In genomic region chr1:175867050-175867449, GRCm38 (mm10) we compare ENCODE assay signal across 33 mouse cellular contexts. TPM values are rescaled to one million over a fixed set of nuclear protein-coding genes. Genes with fewer than 3 reads are reported as not detected.
DNase-seq lines count a peak whose midpoint lies in the region; ATAC-seq and TF ChIP-seq lines count a peak whose summit lies in the region.
"Had no signal": no experiment of that assay in that cellular context is flagged by ENCODE, and none has a peak within 500 bp of the region (broad histone marks: within the 10 kb centered on the region; RNA-seq: fewer than 3 reads in every experiment).

No protein-coding gene starts in this region.

- H3K9ac ChIP-seq in hindbrain, embryonic 11.5 days (ENCODE audit: low read depth, low read length): no peak overlapping the region
- no peak overlapping the region for H3K9ac ChIP-seq in hindbrain, embryonic 16.5 days (ENCODE audit: low read depth, low read length)
- H3K9ac ChIP-seq in neural tube, embryonic 12.5 days: no peak overlapping the region
- no peak overlapping the region for H3K9ac ChIP-seq in midbrain, embryonic 16.5 days (ENCODE audit: low read depth, low read length)
- H3K9ac ChIP-seq: embryonic facial prominence, embryonic 12.5 days; heart, embryonic 15.5 days; limb, embryonic 12.5 days; liver, embryonic 15.5 days; lung, embryonic 14.5 days; neural tube, embryonic 15.5 days had no signal

- peak; percentile 75 for ATAC-seq in hindbrain, embryonic 11.5 days (ENCODE audit: low FRiP score)
- ATAC-seq in hindbrain, embryonic 16.5 days: no peak
- ATAC-seq in neural tube, embryonic 12.5 days (ENCODE audit: low FRiP score, low read depth): peak; percentile 30; the same call in 1 of the 2 replicates
- ATAC-seq in midbrain, embryonic 16.5 days: peak; percentile 43; the same call in 1 of the 2 replicates
- ATAC-seq: intestine, embryonic 16.5 days had no signal

- H3K4me3 ChIP-seq in hindbrain, embryonic 11.5 days (ENCODE audit: low read depth, low read length): no peak overlapping the region
- H3K4me3 ChIP-seq in hindbrain, embryonic 16.5 days (ENCODE audit: low read length): no peak overlapping the region
- H3K4me3 ChIP-seq in neural tube, embryonic 12.5 days: no peak overlapping the region
- no peak overlapping the region for H3K4me3 ChIP-seq in midbrain, embryonic 16.5 days (ENCODE audit: low read depth, low read length)
- H3K4me3 ChIP-seq: embryonic facial prominence, embryonic 12.5 days; heart, embryonic 10.5 days; heart, embryonic 15.5 days; left cerebral cortex, adult 2 months; limb, embryonic 12.5 days; liver, embryonic 15.5 days; neural tube, embryonic 15.5 days had no signal

- H3K4me1 ChIP-seq in hindbrain, embryonic 11.5 days (replicated peaks; ENCODE audit: control insufficient read depth, insufficient read depth, low read length): no peaks in the 10 kb centered on the region
- H3K4me1 ChIP-seq in hindbrain, embryonic 16.5 days (ENCODE audit: control insufficient read depth, insufficient read depth, low read depth, low read length): 0 out of 2 replicates have a peak, but pooled peaks cover under 1% of the 10 kb centered on the region
- H3K4me1 ChIP-seq in neural tube, embryonic 12.5 days: no peaks in the 10 kb centered on the region; the same call in 1 of the 2 replicates
- H3K4me1 ChIP-seq in midbrain, embryonic 16.5 days (ENCODE audit: control insufficient read depth, insufficient read depth, low read length): peaks cover 3% of the 10 kb centered on the region; the same call in 1 of the 2 replicates
- H3K4me1 ChIP-seq: embryonic facial prominence, embryonic 12.5 days; heart, embryonic 10.5 days; heart, embryonic 15.5 days; limb, embryonic 12.5 days had no signal

- WGBS in hindbrain, embryonic 11.5 days: 33% methylated on average over 1 of the region's 1 CpGs
- 14% methylated on average over 1 of the region's 1 CpGs for WGBS in hindbrain, embryonic 16.5 days
- WGBS in neural tube, embryonic 12.5 days: 41% methylated on average over 1 of the region's 1 CpGs
- WGBS in midbrain, embryonic 16.5 days: 29% methylated on average over 1 of the region's 1 CpGs

- no peaks in the 10 kb centered on the region for H3K9me3 ChIP-seq in hindbrain, embryonic 11.5 days (ENCODE audit: control insufficient read depth, low read length)
- H3K9me3 ChIP-seq in hindbrain, embryonic 16.5 days (ENCODE audit: control insufficient read depth, low read length): no peaks in the 10 kb centered on the region
- H3K9me3 ChIP-seq in neural tube, embryonic 12.5 days: no peaks in the 10 kb centered on the region
- no peaks in the 10 kb centered on the region for H3K9me3 ChIP-seq in midbrain, embryonic 16.5 days (replicated peaks; ENCODE audit: control insufficient read depth, low read length, poor library complexity, severe bottlenecking)
- H3K9me3 ChIP-seq: embryonic facial prominence, embryonic 12.5 days; G1E; heart, embryonic 10.5 days; heart, embryonic 15.5 days; limb, embryonic 12.5 days; liver, embryonic 15.5 days; neural tube, embryonic 15.5 days had no signal

- no peak for TF ChIP-seq POLR2A in brain, embryonic 14.5 days (IDR thresholded peaks at IDR 0.05; ENCODE audit: borderline replicate concordance, extremely low read depth, insufficient read depth, insufficient read length, poor library complexity, severe bottlenecking)

- H3K27me3 ChIP-seq in hindbrain, embryonic 11.5 days (ENCODE audit: control insufficient read depth, insufficient read depth, low read length): no peaks in the 10 kb centered on the region
- no peaks in the 10 kb centered on the region for H3K27me3 ChIP-seq in hindbrain, embryonic 16.5 days (replicated peaks; ENCODE audit: control insufficient read depth, insufficient read depth, low read length)
- no peaks in the 10 kb centered on the region for H3K27me3 ChIP-seq in neural tube, embryonic 12.5 days (replicated peaks)
- H3K27me3 ChIP-seq in midbrain, embryonic 16.5 days (ENCODE audit: control insufficient read depth, insufficient read depth, low read depth, low read length): no peaks in the 10 kb centered on the region
- H3K27me3 ChIP-seq: embryonic facial prominence, embryonic 12.5 days; heart, embryonic 15.5 days; limb, embryonic 12.5 days; liver, embryonic 15.5 days; neural tube, embryonic 15.5 days had no signal

- DNase-seq in hindbrain, embryonic 11.5 days (ENCODE audit: low spot score): peak; percentile 26
- DNase-seq in neural tube, embryonic 10.5 days (ENCODE audit: extremely low spot score, low spot score): no peak
- peak; percentile 33 for DNase-seq in brain, embryonic 14.5 days (ENCODE audit: low read depth)
- no peak for DNase-seq in layer of hippocampus, postnatal 14 days (ENCODE audit: low spot score in 2 of 2)
- no peak for DNase-seq in kidney, adult 9 months
- DNase-seq: gastrocnemius, postnatal 25 days; heart, adult 11 months; heart, postnatal 36 days; layer of hippocampus, adult 9-11 months; lung, postnatal 14 days had no signal

- H3K36me3 ChIP-seq in hindbrain, embryonic 11.5 days (ENCODE audit: control insufficient read depth, insufficient read depth, low read length): no peaks in the 10 kb centered on the region
- no peaks in the 10 kb centered on the region for H3K36me3 ChIP-seq in hindbrain, embryonic 16.5 days (ENCODE audit: control insufficient read depth, insufficient read depth, low read length)
- H3K36me3 ChIP-seq in neural tube, embryonic 12.5 days: no peaks in the 10 kb centered on the region
- H3K36me3 ChIP-seq in midbrain, embryonic 16.5 days (ENCODE audit: control insufficient read depth, insufficient read depth, low read length): no peaks in the 10 kb centered on the region
- H3K36me3 ChIP-seq: embryonic facial prominence, embryonic 12.5 days; G1E; heart, embryonic 10.5 days; heart, embryonic 15.5 days; limb, embryonic 12.5 days; liver, embryonic 15.5 days; neural tube, embryonic 15.5 days had no signal

- TF ChIP-seq CTCF in brain, embryonic 14.5 days (IDR thresholded peaks at IDR 0.05; ENCODE audit: borderline replicate concordance, extremely low read depth, insufficient read depth, insufficient read length): no peak

- no peak overlapping the region for H3K4me2 ChIP-seq in hindbrain, embryonic 11.5 days (replicated peaks; ENCODE audit: low read depth, low read length)
- no peak overlapping the region for H3K4me2 ChIP-seq in hindbrain, embryonic 16.5 days (ENCODE audit: low read length)
- H3K4me2 ChIP-seq in neural tube, embryonic 12.5 days (replicated peaks): no peak overlapping the region
- no peak overlapping the region for H3K4me2 ChIP-seq in midbrain, embryonic 16.5 days (ENCODE audit: low read length)
- H3K4me2 ChIP-seq: embryonic facial prominence, embryonic 12.5 days; heart, embryonic 15.5 days; limb, embryonic 12.5 days; liver, embryonic 15.5 days; lung, embryonic 14.5 days; neural tube, embryonic 15.5 days had no signal

- H3K27ac ChIP-seq in hindbrain, embryonic 11.5 days (ENCODE audit: low read depth, low read length): no peak overlapping the region
- no peak overlapping the region for H3K27ac ChIP-seq in hindbrain, embryonic 16.5 days (ENCODE audit: low read depth, low read length)
- H3K27ac ChIP-seq in neural tube, embryonic 12.5 days: no peak overlapping the region
- H3K27ac ChIP-seq in midbrain, embryonic 16.5 days (ENCODE audit: low read length): no peak overlapping the region
- H3K27ac ChIP-seq: embryonic facial prominence, embryonic 12.5 days; heart, embryonic 10.5 days; heart, embryonic 15.5 days; left cerebral cortex, adult 2 months; limb, embryonic 12.5 days; liver, embryonic 15.5 days; neural tube, embryonic 15.5 days had no signal

RNA-seq across cellular contexts. Expression of gene Exo1, which starts 13.3 kb away (rescaled TPM):
- polyA plus RNA-seq in hindbrain, embryonic 11.5 days (2014; fragmentation: Nextera tagmentation; extraction: Ambion mirVana): 101 and 102 TPM in 2 replicates
- 8.6 and 12.1 TPM in 2 replicates for polyA plus RNA-seq in hindbrain, embryonic 16.5 days (2015; fragmentation: Nextera tagmentation; extraction: Ambion mirVana)
- polyA plus RNA-seq in neural tube, embryonic 12.5 days (2016; fragmentation: Nextera tagmentation; extraction: Ambion mirVana): 47.1 and 52.4 TPM in 2 replicates
- polyA plus RNA-seq in brain, embryonic 14.5 days (2012; rRNA removed): 4.3 and 5.4 TPM in 2 replicates
- polyA plus RNA-seq in midbrain, embryonic 16.5 days (2015; fragmentation: Nextera tagmentation; extraction: Ambion mirVana): 4.2 and 5.2 TPM in 2 replicates
- total RNA-seq in layer of hippocampus, postnatal 14 days (2021): 1 to 10 TPM; 1.4 to 3.0 TPM
- polyA plus RNA-seq: liver, adult 2 months had no signal

RNA-seq across cellular contexts. Expression of gene Gm38100, which starts 53.1 kb away (rescaled TPM):
- not detected in 2 replicates for polyA plus RNA-seq in hindbrain, embryonic 11.5 days (2014; fragmentation: Nextera tagmentation; extraction: Ambion mirVana)
- not detected in 2 replicates for polyA plus RNA-seq in hindbrain, embryonic 16.5 days (2015; fragmentation: Nextera tagmentation; extraction: Ambion mirVana)
- polyA plus RNA-seq in neural tube, embryonic 12.5 days (2016; fragmentation: Nextera tagmentation; extraction: Ambion mirVana): not detected in 2 replicates
- not detected in 2 replicates for polyA plus RNA-seq in brain, embryonic 14.5 days (2012; rRNA removed)
- not detected in 2 replicates for polyA plus RNA-seq in midbrain, embryonic 16.5 days (2015; fragmentation: Nextera tagmentation; extraction: Ambion mirVana)
- not detected for total RNA-seq in layer of hippocampus, postnatal 14 days (2021)
- total RNA-seq: adrenal gland, adult 2 months; adrenal gland, postnatal 36 days; gastrocnemius, postnatal 25 days; heart, postnatal 36 days; left cerebral cortex, adult 2 months; left cerebral cortex, postnatal 25 days; liver, adult 2 months had no signal
- polyA plus RNA-seq: adrenal gland, adult 2 months; cerebellum, adult 2 months; G1E; kidney, embryonic 14.5 days; limb, embryonic 12.5 days; liver, adult 2 months; liver, embryonic 15.5 days; lung, embryonic 14.5 days; neural tube, embryonic 15.5 days; Patski; small intestine, adult 2 months; stomach, embryonic 14.5 days; thymus, postnatal 0 days had no signal

Comparison
In these comparisons a context has a peak if more than half of its experiments do, and no peak if none do; other contexts are left out.
1. DNase-seq: peak in hindbrain, embryonic 11.5 days (single experiment) and brain, embryonic 14.5 days (single experiment); none in neural tube, embryonic 10.5 days (single experiment), layer of hippocampus, postnatal 14 days (0 of 2) and kidney, adult 9 months (single experiment).